Mouse (Mus musculus) T-helper 17 cell (primary cell): ENCODE measurements at regions not wholly inside any gene's neighbourhood (a gene's known extent, or its start where the extent isn't known, plus 50 kb on each side); places are given as distances from the start of the nearest gene placed in this dataset.

Experiments used
- in situ Hi-C, 2 experiments: fragments of 300-600 bp; cut with MboI, MseI; formaldehyde crosslinking; loops; 1 replicate in 1 of 2; 2 replicates in 1 of 2; pipeline ENCODE4 v1.15.1; 2025; ENCODE audit warnings: high pct_unique_total_duplicates in 2 of 2

DNA sequence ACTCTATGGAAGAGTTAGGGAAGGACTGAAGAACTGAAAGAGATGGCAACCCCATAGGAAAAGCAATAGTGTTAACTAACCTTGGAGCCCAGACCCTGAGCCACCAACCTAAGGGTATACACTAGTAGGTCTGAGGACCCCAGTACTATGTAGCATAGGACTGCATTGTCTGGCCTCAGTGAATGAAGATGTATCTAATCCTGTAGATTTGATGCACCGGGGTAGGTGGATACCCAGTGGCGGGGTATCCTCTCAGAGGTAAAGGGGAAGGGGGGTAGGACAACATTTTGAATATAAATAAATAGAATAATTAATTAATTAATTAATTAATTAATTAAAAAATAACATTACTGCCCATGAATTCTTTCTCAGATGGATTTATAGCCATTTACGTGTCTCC is 387.9 kb upstream of the 4921530L21Rik start:
- in situ Hi-C loops, result no loop called here

DNA sequence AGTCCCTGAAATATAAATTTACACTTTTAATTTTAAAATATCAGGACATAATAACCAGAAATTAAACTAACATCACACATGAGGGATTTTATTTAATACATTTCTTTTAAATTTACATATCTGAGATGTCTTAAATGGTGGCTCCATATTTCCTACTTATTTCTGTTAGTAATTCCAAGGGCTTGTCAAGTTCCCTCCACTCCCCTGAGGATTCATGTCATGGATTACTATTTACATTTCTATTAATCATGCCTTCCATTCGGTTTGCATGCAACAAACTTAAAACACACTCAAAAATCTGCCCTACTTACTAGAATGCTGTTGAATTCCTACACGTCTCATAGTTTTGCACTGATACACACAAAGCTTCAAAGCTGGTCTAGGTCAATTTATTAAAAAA is 387.1 kb upstream of the 4921530L21Rik start:
- in situ Hi-C loops, result no loop called here

GRCm38 (mm10) chr14:95515072-95515471 is 366.0 kb upstream of the 4921530L21Rik start:
- in situ Hi-C loops, result loop anchor here in 1 of 2 experiments (10.0 kb wide), 1 partner anchor 580 kb away; no protein-coding TSS in a partner anchor

DNA sequence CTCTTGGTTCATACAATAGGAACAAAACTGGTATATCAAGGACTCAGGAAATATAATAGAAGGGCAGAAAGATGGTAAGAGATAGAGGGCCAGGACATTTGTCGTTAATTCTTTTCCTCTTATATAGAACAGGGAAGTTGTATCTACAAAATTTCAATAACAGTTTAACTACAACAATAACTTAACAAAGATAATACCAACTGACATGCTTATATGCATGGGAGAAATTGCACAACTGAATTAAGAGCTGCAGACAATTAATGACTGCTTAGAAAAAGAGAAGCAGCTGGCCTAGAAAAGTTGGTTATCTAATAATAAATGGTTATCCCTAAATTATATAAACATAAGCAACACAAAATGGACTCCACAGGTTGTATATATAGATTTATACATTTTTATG is 362.2 kb upstream of the 4921530L21Rik start:
- in situ Hi-C loops, result loop anchor here in 1 of 2 experiments (10.0 kb wide), 1 partner anchor 576 kb away; no protein-coding TSS in a partner anchor

DNA sequence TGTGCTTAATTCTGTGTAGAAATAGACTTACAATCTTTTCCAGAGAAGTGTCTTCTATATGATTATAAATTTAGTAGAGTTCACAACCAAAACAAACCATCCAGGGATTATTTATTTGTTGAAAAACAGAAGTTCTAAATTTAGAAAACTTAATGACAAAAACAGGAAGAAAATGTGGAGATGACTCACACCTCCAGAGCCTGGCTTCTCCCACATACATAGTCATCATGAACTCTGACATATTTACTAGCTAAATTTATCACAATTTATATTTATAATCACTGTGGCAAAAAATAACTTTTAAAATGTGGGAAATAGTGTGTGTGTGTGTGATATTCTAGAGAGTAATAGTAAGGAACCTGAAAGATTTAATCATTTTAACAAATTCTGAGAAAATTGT is 337.2 kb upstream of the 4921530L21Rik start:
- in situ Hi-C loops, result no loop called here

GRCm38 (mm10) chr14:95591075-95591474 is 290.0 kb upstream of the 4921530L21Rik start:
- in situ Hi-C loops, result no loop called here

- in situ Hi-C loops, result no loop called here
Measured at GRCm38 (mm10) chr14:95596385-95596784, 284.7 kb upstream of the 4921530L21Rik start.

DNA sequence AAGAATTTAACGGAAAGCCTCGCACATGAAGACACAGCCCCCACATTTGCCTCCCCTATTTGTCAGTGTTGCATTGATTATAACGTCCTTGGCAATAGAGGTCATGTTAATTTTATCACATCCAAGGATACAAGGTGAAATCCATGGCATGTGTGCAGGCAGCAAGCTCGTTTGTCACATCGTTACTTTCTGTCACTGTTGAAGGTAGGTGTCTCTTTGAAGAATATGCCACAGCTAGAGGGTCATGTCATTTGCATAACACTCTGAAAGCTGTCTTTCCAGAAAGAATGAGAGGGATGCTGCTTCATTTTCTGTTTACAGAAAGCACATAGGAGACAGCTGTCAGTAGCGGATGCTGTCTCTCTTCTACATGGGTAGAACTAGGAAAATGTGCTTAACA is 235.1 kb upstream of the 4921530L21Rik start:
- in situ Hi-C loops, result loop anchor here in 1 of 2 experiments (10.0 kb wide), 1 partner anchor 161 kb away; no protein-coding TSS in a partner anchor

GRCm38 (mm10) chr14:95659552-95659951 is 221.5 kb upstream of the 4921530L21Rik start:
- in situ Hi-C loops, result no loop called here

GRCm38 (mm10) chr14:95660862-95661261 is 220.2 kb upstream of the 4921530L21Rik start:
- in situ Hi-C loops, result no loop called here

- in situ Hi-C loops, result no loop called here
Measured at GRCm38 (mm10) chr14:95661416-95661815, 219.6 kb upstream of the 4921530L21Rik start.

DNA sequence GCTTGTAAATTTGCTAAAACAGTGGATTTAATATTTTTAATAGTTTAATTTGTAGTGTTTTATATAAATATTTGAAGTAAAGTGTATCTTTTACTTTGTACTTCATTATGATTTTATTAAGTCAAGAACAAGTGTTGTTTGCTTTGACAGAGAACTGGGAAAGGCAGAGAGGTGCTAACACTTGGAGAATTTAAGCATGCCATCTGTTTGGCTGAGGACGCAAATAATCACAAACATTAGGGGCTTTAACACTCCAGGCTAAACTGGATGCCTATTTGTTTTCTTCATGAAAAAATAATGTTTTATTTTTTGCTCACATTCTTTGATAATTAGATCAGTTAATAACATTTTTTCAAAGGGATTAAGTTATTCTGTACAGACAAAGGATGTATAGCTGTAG is 193.6 kb upstream of the 4921530L21Rik start:
- in situ Hi-C loops, result no loop called here

DNA sequence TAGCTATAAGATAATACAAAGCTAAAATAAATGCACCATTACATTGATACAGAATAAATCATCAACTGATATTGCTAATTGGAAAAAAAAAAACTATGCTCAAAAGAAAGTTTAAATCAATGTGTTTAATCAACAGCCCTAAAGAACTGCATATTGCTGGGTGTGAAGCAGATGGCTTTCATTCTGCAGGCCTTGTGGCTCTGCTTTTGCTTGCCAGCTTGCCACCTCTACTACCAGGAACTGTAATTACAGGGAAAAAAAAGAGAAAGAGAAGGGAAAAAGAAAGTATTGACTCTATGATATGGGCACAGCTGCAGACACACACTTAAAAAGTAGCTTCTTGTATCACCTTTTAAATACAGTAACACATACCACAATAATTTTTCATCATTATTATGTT is 192.4 kb upstream of the 4921530L21Rik start:
- in situ Hi-C loops, result no loop called here

DNA sequence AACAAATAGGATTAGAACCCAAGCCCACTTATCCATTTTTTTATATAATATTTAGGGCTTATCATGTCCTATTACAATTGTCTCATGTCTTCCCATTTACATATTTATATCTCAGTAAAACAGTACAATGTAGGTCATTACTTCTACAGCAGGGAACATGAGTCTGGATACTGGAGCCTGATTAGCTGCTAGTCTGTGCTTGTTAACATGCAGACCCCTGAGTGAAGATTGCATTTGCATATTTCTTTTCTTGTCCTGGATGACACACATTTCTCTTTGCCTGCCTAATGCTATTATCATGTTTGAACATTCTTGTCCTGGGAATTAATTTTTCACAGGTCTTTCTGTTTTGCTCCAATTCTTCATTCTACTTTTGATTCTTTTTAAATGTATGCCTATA is 155.0 kb upstream of the 4921530L21Rik start:
- in situ Hi-C loops, result no loop called here

GRCm38 (mm10) chr14:95775737-95776136 is 105.3 kb upstream of the 4921530L21Rik start:
- in situ Hi-C loops, result no loop called here

DNA sequence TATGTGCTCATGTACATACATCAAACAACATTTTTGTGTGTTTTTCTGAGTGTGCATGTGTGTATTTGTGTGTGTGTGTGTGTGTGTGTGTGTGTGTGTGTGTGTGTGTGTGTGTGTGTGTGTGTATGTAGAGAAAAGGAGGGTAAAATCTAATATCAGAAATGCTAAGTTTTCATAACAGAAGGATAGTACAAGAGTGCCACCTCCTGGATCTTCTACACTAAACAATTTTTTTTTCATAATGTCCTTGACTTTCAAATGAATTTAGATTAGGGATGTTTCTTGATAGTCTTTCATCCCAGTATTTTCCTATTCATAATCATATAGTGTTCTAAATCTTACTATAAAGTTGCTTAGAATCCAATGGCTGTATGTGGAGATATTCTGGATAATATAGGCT is 103.6 kb upstream of the 4921530L21Rik start:
- in situ Hi-C loops, result no loop called here
